Mouse (Mus musculus) lung, postnatal 0 days (tissue): ENCODE results near the gene Gm26620.

Experiments
- CTCF ChIP-seq: IDR thresholded peaks from 2 replicates; pipeline ENCODE4 v1.5.1; 2016; ENCODE audit warnings: antibody characterized with exemption, mild to moderate bottlenecking
- EP300 ChIP-seq: IDR thresholded peaks from 2 replicates; pipeline ENCODE4 v1.6.1; 2016; ENCODE audit warnings: antibody characterized with exemption, mild to moderate bottlenecking, control low read depth

DNA sequence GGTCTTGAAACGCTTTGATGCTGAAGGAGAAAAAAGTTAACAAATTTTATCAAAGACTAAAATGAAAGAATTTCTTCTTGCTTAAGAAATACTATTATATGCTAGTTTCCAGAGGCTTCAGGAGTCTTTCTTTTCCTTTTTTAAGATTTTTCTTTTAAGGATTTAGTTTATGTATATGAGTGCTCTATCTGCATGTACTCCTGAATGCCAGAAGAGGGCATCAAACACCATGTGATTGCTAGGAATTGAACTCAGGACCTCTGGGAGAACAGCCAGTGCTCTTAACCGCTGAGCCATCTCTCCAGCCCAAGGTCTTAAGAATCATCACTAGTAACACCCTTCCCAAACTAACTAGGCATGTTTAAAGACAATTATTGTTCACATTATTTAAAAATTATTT lies 12.9 kb upstream of the Gm26620 start:
- TF ChIP-seq CTCF, result no peak
- no peak for TF ChIP-seq EP300
